Mouse (Mus musculus) MEL (cell line): ENCODE measurements around the gene Zfp607b. TPM values are rescaled to one million over a fixed set of nuclear protein-coding genes. Genes with fewer than 3 reads are reported as not detected.

Experiments
- DNase-seq: peaks from one replicate; pipeline ENCODE4 v3.0.0; 2011; ENCODE audit warnings: low read depth, low spot score
- H3K27ac ChIP-seq: 2 replicates; pipeline ENCODE4 v1.5.1; 2012; ENCODE audit warnings: low read depth, mild to moderate bottlenecking, control low read depth, low read length, moderate library complexity; ENCODE audit not compliant: control insufficient read depth
- H3K27me3 ChIP-seq, 2 experiments: fragments of 150-350 bp in 1 of 2; sonication (generic) in 1 of 2; 2 replicates each; pipeline ENCODE4 v1.6.1; 2012; ENCODE audit warnings: low read length in 2 of 2, mild to moderate bottlenecking in 2 of 2, improper control_type of control experiment in 1 of 2, moderate library complexity in 1 of 2; ENCODE audit not compliant: insufficient read depth in 2 of 2, control insufficient read depth in 1 of 2
- H3K36me3 ChIP-seq, 2 experiments: 2 replicates each; pipeline ENCODE4 v1.6.1; 2012 to 2014; ENCODE audit warnings: low read length in 2 of 2, improper control_type of control experiment in 1 of 2, inconsistent platforms in 1 of 2, mild to moderate bottlenecking in 1 of 2; ENCODE audit not compliant: insufficient read depth in 2 of 2, control insufficient read depth in 1 of 2
- H3K4me1 ChIP-seq, 2 experiments: fragments of 150-350 bp in 1 of 2; sonication (generic) in 1 of 2; 2 replicates each; pipeline ENCODE4 v1.6.1; 2012; ENCODE audit warnings: low read length in 2 of 2, improper control_type of control experiment in 1 of 2, mild to moderate bottlenecking in 1 of 2; ENCODE audit not compliant: insufficient read depth in 2 of 2, control insufficient read depth in 1 of 2
- H3K4me3 ChIP-seq, 2 experiments: fragments of 150-350 bp in 1 of 2; sonication (generic) in 1 of 2; 2 replicates each; pipeline ENCODE4 v1.5.1; 2012; ENCODE audit warnings: low read depth in 2 of 2, low read length in 2 of 2, mild to moderate bottlenecking in 2 of 2, moderate library complexity in 2 of 2, control low read depth in 1 of 2, improper control_type of control experiment in 1 of 2; ENCODE audit not compliant: control insufficient read depth in 1 of 2, insufficient read depth in 1 of 2
- H3K79me2 ChIP-seq: 2 replicates; pipeline ENCODE4 v1.6.1; 2012; ENCODE audit warnings: mild to moderate bottlenecking, low read length, moderate library complexity; ENCODE audit not compliant: control insufficient read depth, poor library complexity, insufficient read depth
- H3K9ac ChIP-seq: 2 replicates; pipeline ENCODE4 v1.6.1; 2012; ENCODE audit warnings: low read depth, mild to moderate bottlenecking, control low read depth, low read length, moderate library complexity; ENCODE audit not compliant: control insufficient read depth, poor library complexity, severe bottlenecking
- H3K9me3 ChIP-seq: fragments of 150-350 bp; sonication (generic); replicated peaks from 2 replicates; pipeline ENCODE4 v1.6.1; 2012; ENCODE audit warnings: mild to moderate bottlenecking, low read length, improper control_type of control experiment, moderate library complexity; ENCODE audit not compliant: insufficient read depth
- CHD1 ChIP-seq: IDR thresholded peaks from 2 replicates; pipeline ENCODE4 v1.6.1; 2012; ENCODE audit warnings: low read depth, mild to moderate bottlenecking, inconsistent platforms, low read length, improper control_type of control experiment
- CTCF ChIP-seq, 3 experiments: IDR thresholded peaks in 2 of 3; conservative IDR thresholded peaks in 1 of 3; 2 replicates each; pipeline ENCODE4 v1.5.1; 2011 to 2012; ENCODE audit warnings: low read length in 3 of 3, low read depth in 2 of 3, mild to moderate bottlenecking in 2 of 3, improper control_type of control experiment in 1 of 3, inconsistent platforms in 1 of 3, mixed read lengths in 1 of 3, moderate library complexity in 1 of 3; ENCODE audit not compliant: control insufficient read depth in 1 of 3, insufficient read depth in 1 of 3, poor library complexity in 1 of 3, severe bottlenecking in 1 of 3
- E2F4 ChIP-seq: IDR thresholded peaks from 2 replicates; pipeline ENCODE4 v1.6.1; 2011; ENCODE audit warnings: low read depth, low read length, improper control_type of control experiment, borderline replicate concordance
- ELF1 ChIP-seq: IDR thresholded peaks from 2 replicates; pipeline ENCODE4 v1.6.1; 2014; ENCODE audit warnings: low read depth, mild to moderate bottlenecking, inconsistent platforms, low read length, improper control_type of control experiment, moderate library complexity
- EP300 ChIP-seq, 2 experiments: IDR thresholded peaks; 2 replicates each; pipeline ENCODE4 v1.6.1; 2011; ENCODE audit warnings: improper control_type of control experiment in 2 of 2, low read length in 2 of 2, low read depth in 1 of 2, mild to moderate bottlenecking in 1 of 2
- GABPA ChIP-seq: IDR thresholded peaks from 2 replicates; pipeline ENCODE4 v1.6.1; 2012; ENCODE audit warnings: low read depth, mild to moderate bottlenecking, inconsistent platforms, low read length, improper control_type of control experiment, moderate library complexity
- JUND ChIP-seq: IDR thresholded peaks from 2 replicates; pipeline ENCODE4 v1.6.1; 2011; ENCODE audit warnings: low read depth, mild to moderate bottlenecking, improper control_type of control experiment, low read length
- KAT2A ChIP-seq: conservative IDR thresholded peaks from 2 replicates; pipeline ENCODE4 v1.6.1; 2012; ENCODE audit warnings: low read depth, low read length, improper control_type of control experiment, inconsistent platforms
- MAX ChIP-seq: IDR thresholded peaks from 2 replicates; pipeline ENCODE4 v1.6.1; 2011; ENCODE audit warnings: low read length, improper control_type of control experiment
- MAZ ChIP-seq: IDR thresholded peaks from 2 replicates; pipeline ENCODE4 v1.6.1; 2012; ENCODE audit warnings: low read depth, mild to moderate bottlenecking, inconsistent platforms, low read length, improper control_type of control experiment
- MEF2A ChIP-seq: IDR thresholded peaks from 2 replicates; pipeline ENCODE4 v1.6.1; 2014; ENCODE audit warnings: low read depth, mild to moderate bottlenecking, inconsistent platforms, low read length, improper control_type of control experiment; ENCODE audit not compliant: poor library complexity, insufficient replicate concordance, severe bottlenecking; ENCODE audit errors: extremely low read depth
- MXI1 ChIP-seq: IDR thresholded peaks from 2 replicates; pipeline ENCODE4 v1.6.1; 2011; ENCODE audit warnings: mild to moderate bottlenecking, low read depth, low read length, improper control_type of control experiment
- MYB ChIP-seq: IDR thresholded peaks from 2 replicates; pipeline ENCODE4 v1.6.1; 2011; ENCODE audit warnings: mild to moderate bottlenecking, low read depth, low read length, improper control_type of control experiment
- MYC ChIP-seq: IDR thresholded peaks from 2 replicates; pipeline ENCODE4 v1.6.1; 2011; ENCODE audit warnings: low read depth, mild to moderate bottlenecking, low read length, improper control_type of control experiment, moderate library complexity
- POLR2AphosphoS2 ChIP-seq: IDR thresholded peaks from 2 replicates; pipeline ENCODE4 v1.6.1; 2011; ENCODE audit warnings: low read length, improper control_type of control experiment
- POLR2AphosphoS5 ChIP-seq: IDR thresholded peaks from 2 replicates; pipeline ENCODE4 v1.6.1; 2012; ENCODE audit warnings: low read depth, borderline replicate concordance, mild to moderate bottlenecking, inconsistent platforms, low read length, moderate library complexity, mixed read lengths
- RAD21 ChIP-seq: IDR thresholded peaks from 2 replicates; pipeline ENCODE4 v1.6.1; 2011; ENCODE audit warnings: mild to moderate bottlenecking, low read depth, low read length, improper control_type of control experiment
- RCOR1 ChIP-seq: IDR thresholded peaks from 2 replicates; pipeline ENCODE4 v1.6.1; 2012; ENCODE audit warnings: low read depth, mild to moderate bottlenecking, inconsistent platforms, low read length, improper control_type of control experiment
- SIN3A ChIP-seq: IDR thresholded peaks from 2 replicates; pipeline ENCODE4 v1.6.1; 2012; ENCODE audit warnings: low read length, improper control_type of control experiment, inconsistent platforms
- TAL1 ChIP-seq: IDR thresholded peaks from 2 replicates; pipeline ENCODE4 v1.6.1; 2012; ENCODE audit warnings: mild to moderate bottlenecking, inconsistent platforms, low read length, moderate library complexity, mixed read lengths
- UBTF ChIP-seq: IDR thresholded peaks from 2 replicates; pipeline ENCODE4 v1.6.1; 2012; ENCODE audit warnings: low read depth, mild to moderate bottlenecking, inconsistent platforms, low read length, improper control_type of control experiment, moderate library complexity, borderline replicate concordance; ENCODE audit not compliant: insufficient read depth
- USF1 ChIP-seq: IDR thresholded peaks from 2 replicates; pipeline ENCODE4 v1.6.1; 2014; ENCODE audit warnings: low read depth, mild to moderate bottlenecking, inconsistent platforms, low read length, improper control_type of control experiment, moderate library complexity
- USF2 ChIP-seq, 2 experiments: IDR thresholded peaks; 2 replicates each; pipeline ENCODE4 v1.6.1; 2011 to 2012; ENCODE audit warnings: improper control_type of control experiment in 2 of 2, low read length in 2 of 2, borderline replicate concordance in 1 of 2, inconsistent platforms in 1 of 2, low read depth in 1 of 2, mild to moderate bottlenecking in 1 of 2; ENCODE audit not compliant: insufficient read depth in 1 of 2
- ZKSCAN1 ChIP-seq: IDR thresholded peaks from 2 replicates; pipeline ENCODE4 v1.6.1; 2012; ENCODE audit warnings: low read depth, mild to moderate bottlenecking, inconsistent platforms, low read length, improper control_type of control experiment, moderate library complexity
- polyA plus RNA-seq, 2 experiments: library from polyadenylated mRNA; stranded (reverse) in 1 of 2; unstranded in 1 of 2; fragments of >175 nt in 1 of 2; fragments of >200 nt in 1 of 2; gene quantifications; 2 replicates each; pipeline versions ENCODE4 v1.2.1 to v1.2.4; 2012; ENCODE audit warnings: low replicate concordance in 2 of 2, low read depth in 1 of 2; ENCODE audit not compliant: insufficient read length in 2 of 2, insufficient read depth in 1 of 2, missing spikeins in 1 of 2
- total RNA-seq: library from RNA; depleted of rRNA; stranded (reverse); fragments of 300-350 nt; gene quantifications from 2 replicates; pipeline ENCODE4 v1.2.3, GENCODE M21; 2012

The Zfp607b gene
- total and polyA plus RNA-seq, 3 experiments, result 1.6 to 2.3 TPM; not detected in 1

GRCm38 (mm10) chr7:27655545-27655944 lies 33.6 kb upstream of the Zfp607b start:
- Histone ChIP-seq H3K9me3 (no peaks in the 10 kb centered on the region), H3K4me3 (no peak overlapping the region), H3K36me3 (no peaks in the 10 kb centered on the region), H3K27ac (no peak overlapping the region), H3K79me2 (no peaks in the 10 kb centered on the region), H3K9ac (no peak overlapping the region), H3K27me3 (no peaks in the 10 kb centered on the region), H3K4me1 (peaks cover 0 to 6% of the 10 kb centered on the region in 2 experiments; a peak in 1 of 4 replicates)
- no peak for DNase-seq
- no peak for TF ChIP-seq JUND
- TF ChIP-seq USF2 (IDR thresholded peaks at IDR 0.05; ENCODE audit: borderline replicate concordance in 1 of 2, insufficient read depth in 1 of 2, low read depth in 1 of 2, low read length in 2 of 2), result no peak
- no peak for TF ChIP-seq KAT2A
- no peak for TF ChIP-seq MAZ
- TF ChIP-seq MYC, result no peak
- TF ChIP-seq E2F4, result no peak
- no peak for TF ChIP-seq POLR2AphosphoS5
- no peak for TF ChIP-seq ELF1
- no peak for TF ChIP-seq RAD21
- no peak for TF ChIP-seq MXI1
- no peak for TF ChIP-seq CHD1
- TF ChIP-seq USF1, result no peak
- TF ChIP-seq RCOR1, result no peak
- TF ChIP-seq MAX, result no peak
- TF ChIP-seq MEF2A, result no peak

GRCm38 (mm10) chr7:27656600-27656999 lies 32.5 kb upstream of the Zfp607b start:
- no peaks in the 10 kb centered on the region for H3K27me3 ChIP-seq
- TF ChIP-seq GABPA (no peak), SIN3A (no peak), UBTF (no peak), KAT2A (no peak), ZKSCAN1 (no peak), CHD1 (no peak), RAD21 (no peak), EP300 (IDR thresholded peaks at IDR 0.05; ENCODE audit: low read depth in 1 of 2, low read length in 2 of 2) (no peak), TAL1 (no peak), MYC (no peak), ELF1 (no peak), MYB (no peak), MXI1 (no peak), CTCF (IDR thresholded peaks at IDR 0.05 in 2 of 3, conservative IDR thresholded peaks at IDR 0.05 in 1 of 3; ENCODE audit: control insufficient read depth in 1 of 3, insufficient read depth in 1 of 3, low read depth in 2 of 3, low read length in 3 of 3, poor library complexity in 1 of 3, severe bottlenecking in 1 of 3) (no peak), POLR2AphosphoS2 (no peak)

More at GRCm38 (mm10) chr7:27656600-27656999, 32.5 kb upstream of the Zfp607b start:
- Histone ChIP-seq H3K4me1 (0 out of 4 replicates have a peak, but pooled peaks cover 0 to under 1% of the 10 kb centered on the region in 2 experiments), H3K9ac (no peak overlapping the region), H3K79me2 (no peaks in the 10 kb centered on the region), H3K9me3 (no peaks in the 10 kb centered on the region), H3K36me3 (no peaks in the 10 kb centered on the region), H3K27ac (no peak overlapping the region), H3K4me3 (no peak overlapping the region)
- DNase-seq, result no peak
